Mouse (Mus musculus): ENCODE data around the gene Kcnk13.

- TF ChIP-seq EP300 (IDR thresholded peaks at IDR 0.05; ENCODE audit: low read depth) (no peak), CTCF (IDR thresholded peaks at IDR 0.05; ENCODE audit: low read depth) (no peak)
Observed at GRCm38 (mm10) chr12:100012839-100013238, 48.5 kb downstream of the Kcnk13 start.
